Mouse (Mus musculus): ENCODE measurements at regions not wholly inside any gene's neighbourhood (a gene's known extent, or its start where the extent isn't known, plus 50 kb on each side); places are given as distances from the start of the nearest gene placed in this dataset.

GRCm38 (mm10) chr15:5555381-5556066 is 311.5 kb upstream of the Ptger4 start:
- Histone ChIP-seq H3K79me2 (ENCODE audit: control insufficient read depth, insufficient read depth, low read length) (no peaks in the 10 kb centered on the region), H3K4me3 (ENCODE audit: insufficient read depth, low read depth, low read length) (no peak overlapping the region), H3K27me3 (ENCODE audit: control insufficient read depth, insufficient read depth, low read length) (no peaks in the 10 kb centered on the region), H3K36me3 (ENCODE audit: control insufficient read depth, insufficient read depth, low read length) (no peaks in the 10 kb centered on the region), H3K4me1 (ENCODE audit: control insufficient read depth, insufficient read depth, low read length) (no peaks in the 10 kb centered on the region), H3K27ac (replicated peaks; ENCODE audit: insufficient read depth, low read depth, low read length) (no peak overlapping the region), H3K9ac (ENCODE audit: low read depth, low read length) (no peak overlapping the region)
- DNase-seq (ENCODE audit: extremely low read depth, low read depth, low spot score): no peak
- WGBS: 78% methylated on average over 7 of the region's 7 CpGs
- no peak for TF ChIP-seq CTCF (IDR thresholded peaks at IDR 0.05; ENCODE audit: low read depth, low read length)
- no peak for TF ChIP-seq POLR2A (IDR thresholded peaks at IDR 0.05; ENCODE audit: extremely low read depth, insufficient read depth, low read length)

- 88% methylated on average over 4 of the region's 4 CpGs for WGBS
- no peak overlapping the region for H3K27ac ChIP-seq (replicated peaks; ENCODE audit: insufficient read depth, low read depth, low read length)
These were observed 317.8 kb upstream of the Ptger4 start for GRCm38 (mm10) chr15:5561783-5562182.

DNA sequence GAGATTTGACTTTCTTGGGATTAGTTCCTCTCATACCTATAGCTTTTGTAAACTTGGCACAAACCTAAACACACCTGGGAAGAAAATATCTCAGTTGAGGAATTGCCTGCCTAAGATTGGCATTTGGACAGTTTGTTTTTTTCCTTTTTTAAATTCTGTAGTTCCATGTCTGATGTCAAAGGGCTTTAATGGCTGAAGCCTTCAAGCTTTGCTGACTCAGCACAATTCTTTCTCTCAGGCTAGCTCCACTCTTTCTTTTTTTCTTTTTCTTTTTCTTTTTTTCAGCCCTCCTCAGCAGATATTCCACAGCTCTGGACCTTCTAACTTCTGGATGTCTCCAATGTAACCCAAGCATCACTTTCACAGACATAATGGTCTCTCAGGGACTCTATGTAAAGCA is 330.4 kb upstream of the Ptger4 start:
- TF ChIP-seq POLR2A (IDR thresholded peaks at IDR 0.05; ENCODE audit: extremely low read depth, insufficient read depth, low read length) (no peak), CTCF (IDR thresholded peaks at IDR 0.05; ENCODE audit: low read depth, low read length) (no peak)
- Histone ChIP-seq H3K27me3 (ENCODE audit: control insufficient read depth, insufficient read depth, low read length) (no peaks in the 10 kb centered on the region), H3K9ac (ENCODE audit: low read depth, low read length) (no peak overlapping the region), H3K79me2 (ENCODE audit: control insufficient read depth, insufficient read depth, low read length) (no peaks in the 10 kb centered on the region), H3K27ac (replicated peaks; ENCODE audit: insufficient read depth, low read depth, low read length) (no peak overlapping the region), H3K4me1 (ENCODE audit: control insufficient read depth, insufficient read depth, low read length) (no peaks in the 10 kb centered on the region), H3K4me3 (ENCODE audit: insufficient read depth, low read depth, low read length) (no peak overlapping the region), H3K36me3 (ENCODE audit: control insufficient read depth, insufficient read depth, low read length) (no peaks in the 10 kb centered on the region)
- no peak for DNase-seq (ENCODE audit: extremely low read depth, low read depth, low spot score)

More at GRCm38 (mm10) chr15:5561783-5562182, 317.8 kb upstream of the Ptger4 start:
- no peaks in the 10 kb centered on the region for H3K4me1 ChIP-seq (ENCODE audit: control insufficient read depth, insufficient read depth, low read length)
- no peaks in the 10 kb centered on the region for H3K27me3 ChIP-seq (ENCODE audit: control insufficient read depth, insufficient read depth, low read length)
- no peak overlapping the region for H3K9ac ChIP-seq (ENCODE audit: low read depth, low read length)
- TF ChIP-seq CTCF (IDR thresholded peaks at IDR 0.05; ENCODE audit: low read depth, low read length): no peak
- TF ChIP-seq POLR2A (IDR thresholded peaks at IDR 0.05; ENCODE audit: extremely low read depth, insufficient read depth, low read length): no peak
- DNase-seq (ENCODE audit: extremely low read depth, low read depth, low spot score): no peak
- no peaks in the 10 kb centered on the region for H3K79me2 ChIP-seq (ENCODE audit: control insufficient read depth, insufficient read depth, low read length)
- H3K36me3 ChIP-seq (ENCODE audit: control insufficient read depth, insufficient read depth, low read length): no peaks in the 10 kb centered on the region
- no peak overlapping the region for H3K4me3 ChIP-seq (ENCODE audit: insufficient read depth, low read depth, low read length)

DNA sequence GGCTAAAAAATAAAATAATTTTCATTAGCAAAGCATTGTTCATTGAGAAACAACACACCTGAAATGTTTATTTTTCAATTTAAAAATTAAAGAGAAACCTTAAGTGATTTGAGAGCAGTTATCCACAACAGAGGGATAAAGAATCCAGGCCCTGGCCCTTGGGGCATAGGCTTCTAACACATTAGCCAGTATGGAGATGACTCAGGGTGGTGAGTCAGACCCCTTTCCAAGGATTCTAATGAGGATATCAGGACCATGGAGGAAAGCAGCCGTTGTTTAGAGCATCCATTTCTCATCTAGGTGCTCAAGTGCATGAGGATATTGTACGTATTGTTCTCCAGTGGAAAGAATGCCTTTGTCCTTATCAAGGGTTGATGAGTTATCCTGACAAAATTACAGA is 335.6 kb upstream of the Ptger4 start:
- Histone ChIP-seq H3K9ac (ENCODE audit: low read depth, low read length) (no peak overlapping the region), H3K4me1 (ENCODE audit: control insufficient read depth, insufficient read depth, low read length) (no peaks in the 10 kb centered on the region), H3K36me3 (ENCODE audit: control insufficient read depth, insufficient read depth, low read length) (no peaks in the 10 kb centered on the region), H3K4me3 (ENCODE audit: insufficient read depth, low read depth, low read length) (no peak overlapping the region), H3K27me3 (ENCODE audit: control insufficient read depth, insufficient read depth, low read length) (no peaks in the 10 kb centered on the region), H3K27ac (replicated peaks; ENCODE audit: insufficient read depth, low read depth, low read length) (no peak overlapping the region), H3K79me2 (ENCODE audit: control insufficient read depth, insufficient read depth, low read length) (no peaks in the 10 kb centered on the region)
- TF ChIP-seq CTCF (IDR thresholded peaks at IDR 0.05; ENCODE audit: low read depth, low read length) (no peak), POLR2A (IDR thresholded peaks at IDR 0.05; ENCODE audit: extremely low read depth, insufficient read depth, low read length) (no peak)
- DNase-seq (ENCODE audit: extremely low read depth, low read depth, low spot score): no peak
- WGBS: 70% methylated on average over 2 of the region's 2 CpGs

DNA sequence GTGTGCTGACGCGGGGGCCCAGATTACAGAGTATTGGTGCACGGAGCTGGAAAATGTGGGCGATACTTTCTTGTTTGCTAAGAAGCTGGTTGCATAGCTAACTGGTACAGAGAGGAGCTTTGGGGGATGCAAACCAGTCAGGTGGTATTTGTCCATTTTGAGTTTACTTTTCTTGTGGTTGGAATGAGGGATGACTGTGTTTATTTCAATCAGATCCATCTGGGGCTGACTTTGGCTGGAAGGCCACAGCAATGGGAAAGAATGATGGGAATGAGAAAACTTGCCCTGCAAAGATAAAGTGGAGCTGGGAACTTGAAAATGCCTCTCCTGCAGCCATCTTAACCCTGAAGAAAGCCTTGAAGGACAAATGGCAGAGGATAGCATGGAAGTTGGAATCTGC is 336.4 kb upstream of the Ptger4 start:
- H3K36me3 ChIP-seq (ENCODE audit: control insufficient read depth, insufficient read depth, low read length): no peaks in the 10 kb centered on the region
- no peak overlapping the region for H3K27ac ChIP-seq (replicated peaks; ENCODE audit: insufficient read depth, low read depth, low read length)
- H3K9ac ChIP-seq (ENCODE audit: low read depth, low read length): no peak overlapping the region
- WGBS: 94% methylated on average over 4 of the region's 4 CpGs
- no peaks in the 10 kb centered on the region for H3K4me1 ChIP-seq (ENCODE audit: control insufficient read depth, insufficient read depth, low read length)
- H3K4me3 ChIP-seq (ENCODE audit: insufficient read depth, low read depth, low read length): no peak overlapping the region
- no peak for DNase-seq (ENCODE audit: extremely low read depth, low read depth, low spot score)
- no peaks in the 10 kb centered on the region for H3K27me3 ChIP-seq (ENCODE audit: control insufficient read depth, insufficient read depth, low read length)
- TF ChIP-seq POLR2A (IDR thresholded peaks at IDR 0.05; ENCODE audit: extremely low read depth, insufficient read depth, low read length) (no peak), CTCF (IDR thresholded peaks at IDR 0.05; ENCODE audit: low read depth, low read length) (no peak)
- no peaks in the 10 kb centered on the region for H3K79me2 ChIP-seq (ENCODE audit: control insufficient read depth, insufficient read depth, low read length)

DNA sequence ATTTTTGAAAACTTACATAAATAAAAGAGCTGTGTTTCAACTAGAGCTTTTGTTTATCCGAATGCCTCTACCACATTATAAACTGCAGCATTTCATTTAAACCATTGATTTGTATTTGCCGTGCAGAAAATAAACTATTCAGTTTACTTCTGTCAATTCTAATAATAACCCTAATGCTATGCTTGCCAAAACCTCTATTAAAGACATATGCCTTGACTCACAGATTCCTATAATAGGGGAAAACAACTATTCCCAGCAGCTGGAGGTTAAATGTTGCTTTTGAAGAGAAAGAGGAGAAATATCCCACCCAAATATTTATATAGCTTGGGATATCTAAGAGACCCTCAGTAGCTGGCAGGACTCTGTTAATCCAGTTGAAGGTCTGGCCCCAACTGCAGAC is 340.4 kb upstream of the Ptger4 start:
- H3K9ac ChIP-seq (ENCODE audit: low read depth, low read length): no peak overlapping the region
- H3K4me3 ChIP-seq (ENCODE audit: insufficient read depth, low read depth, low read length): no peak overlapping the region
- no peaks in the 10 kb centered on the region for H3K27me3 ChIP-seq (ENCODE audit: control insufficient read depth, insufficient read depth, low read length)
- no peaks in the 10 kb centered on the region for H3K4me1 ChIP-seq (ENCODE audit: control insufficient read depth, insufficient read depth, low read length)
- TF ChIP-seq CTCF (IDR thresholded peaks at IDR 0.05; ENCODE audit: low read depth, low read length) (no peak), POLR2A (IDR thresholded peaks at IDR 0.05; ENCODE audit: extremely low read depth, insufficient read depth, low read length) (no peak)
- H3K36me3 ChIP-seq (ENCODE audit: control insufficient read depth, insufficient read depth, low read length): no peaks in the 10 kb centered on the region
- no peak for DNase-seq (ENCODE audit: extremely low read depth, low read depth, low spot score)
- no peak overlapping the region for H3K27ac ChIP-seq (replicated peaks; ENCODE audit: insufficient read depth, low read depth, low read length)
- H3K79me2 ChIP-seq (ENCODE audit: control insufficient read depth, insufficient read depth, low read length): no peaks in the 10 kb centered on the region
- WGBS: 83% methylated on average over 2 of the region's 2 CpGs
